Mouse (Mus musculus): ENCODE results near the gene Ubac2.

- TF ChIP-seq CTCF (IDR thresholded peaks at IDR 0.05; ENCODE audit: low read depth): no peak
- TF ChIP-seq EP300 (IDR thresholded peaks at IDR 0.05; ENCODE audit: low read depth): no peak
These were observed 185.2 kb downstream of the Ubac2 start for GRCm38 (mm10) chr14:122063599-122063998.
